Mouse (Mus musculus): ENCODE results near the gene Apol7e.
"Not testable (repeated sequence)": the region's sequence is repeated elsewhere in the genome, so short reads cannot be mapped to it uniquely, and the experiment has no call there.

Gene Apol7e

DNA sequence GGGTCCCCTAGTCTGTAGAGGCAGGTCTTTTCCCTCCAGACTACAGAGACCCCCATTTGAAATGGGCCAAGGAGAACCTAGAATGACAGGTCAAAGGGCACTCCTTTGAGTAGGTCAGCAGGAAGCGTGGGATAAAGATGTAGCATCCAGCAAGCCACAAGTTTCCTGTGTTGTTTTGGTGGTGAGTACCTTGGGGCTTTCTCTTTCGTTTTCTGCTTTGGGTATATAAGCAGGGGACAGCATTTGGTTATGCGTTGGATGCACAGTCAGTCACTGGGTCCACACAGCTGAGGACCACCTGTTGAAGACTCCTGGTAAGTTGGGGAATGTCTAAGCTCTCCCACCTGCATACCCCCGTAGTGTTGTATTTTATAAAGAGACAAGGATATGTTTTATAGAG, at the start of gene Apol7e:
Gene Apol7e, plus strand, starts transcription at position 202 of the 400 bp plus-strand sequence.
- POLR2A ChIA-PET, CTCF ChIA-PET: not testable (repeated sequence)

DNA sequence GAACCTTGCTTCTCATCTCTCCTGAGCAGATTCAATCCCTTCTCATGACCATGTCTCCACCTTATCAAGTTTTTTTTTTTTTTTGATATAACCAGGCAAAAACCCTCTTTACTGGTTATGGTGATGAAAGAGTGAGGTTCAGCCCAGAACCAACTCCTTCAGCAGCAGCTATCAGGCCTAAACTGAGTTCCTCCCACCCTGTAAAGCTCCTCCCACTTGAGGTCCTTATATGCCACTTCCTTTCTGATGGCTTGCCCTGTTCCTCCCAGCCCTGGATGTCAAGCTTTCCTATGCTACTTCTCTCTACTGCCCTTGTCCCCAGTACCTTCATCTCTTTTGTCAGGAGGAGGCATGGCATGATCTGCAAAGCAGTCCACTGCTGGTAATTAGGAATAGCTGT, 47.5 kb upstream of the Apol7e start:
- POLR2A ChIA-PET, CTCF ChIA-PET: not testable (repeated sequence)

DNA sequence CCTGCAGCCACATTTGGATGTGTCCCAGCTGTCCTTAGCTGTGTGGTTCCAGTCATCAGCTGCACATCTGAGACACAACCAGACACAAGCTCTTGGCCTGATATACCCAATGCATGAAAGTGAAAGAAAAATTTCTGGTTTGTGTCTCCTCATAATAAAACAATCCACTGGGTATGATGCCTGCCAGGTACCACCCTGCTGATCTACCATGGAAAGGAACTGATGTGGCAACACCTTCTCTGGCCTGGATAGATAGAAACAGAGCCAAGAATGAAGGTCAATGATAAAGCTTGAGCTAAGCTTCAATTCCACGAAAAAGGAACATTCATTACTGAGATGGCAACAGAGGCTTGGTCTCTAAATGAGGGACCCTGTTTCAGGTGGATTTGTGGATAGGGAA, 38.9 kb upstream of the Apol7e start:
- CTCF ChIA-PET, POLR2A ChIA-PET: not testable (repeated sequence)

DNA sequence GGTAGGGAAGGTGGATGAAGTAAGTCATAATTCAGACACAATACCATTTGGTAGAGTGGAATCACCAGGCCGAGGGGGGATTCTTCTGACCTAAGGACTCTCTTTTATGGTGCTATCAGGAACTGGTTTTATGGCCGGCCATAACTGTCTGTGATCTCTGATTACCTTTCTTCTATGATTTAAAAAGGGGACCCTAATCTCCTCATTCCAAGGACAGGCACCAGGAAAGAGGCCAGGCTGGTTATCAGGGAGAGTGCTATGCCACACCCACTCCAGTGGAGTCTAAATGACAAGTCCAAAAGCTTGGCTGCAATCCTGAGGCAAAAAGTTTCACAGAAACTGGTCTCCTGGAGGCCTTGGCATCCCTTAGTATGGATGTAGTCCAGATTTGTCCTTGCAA, 36.8 kb upstream of the Apol7e start:
- CTCF ChIA-PET, POLR2A ChIA-PET: not testable (repeated sequence)

DNA sequence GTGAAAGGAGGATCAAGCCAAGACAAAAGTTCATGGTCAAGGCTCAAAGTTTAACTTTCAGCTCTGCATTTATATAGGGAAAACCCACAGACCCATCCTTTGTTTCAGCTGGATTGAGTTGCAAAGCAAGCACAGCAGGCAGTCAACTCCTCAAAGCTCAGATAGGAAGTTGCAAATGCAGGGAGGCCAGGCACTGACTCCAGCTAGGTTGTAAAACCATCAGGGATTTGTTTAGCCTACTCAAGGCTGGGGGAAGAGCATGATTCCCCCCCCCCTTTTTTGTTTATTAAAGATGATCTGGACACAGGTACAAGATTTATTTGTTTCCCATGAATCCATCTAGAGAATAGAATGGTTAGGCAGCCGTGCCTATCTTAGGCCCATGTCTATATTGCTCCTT, 24.6 kb upstream of the Apol7e start:
- POLR2A ChIA-PET = not testable (repeated sequence)
- CTCF ChIA-PET = interaction anchor here in 1 of 4 experiments (0.9 kb wide), 1 partner anchor 338 kb away, joined by 3 read pairs; no protein-coding TSS in a partner anchor

DNA sequence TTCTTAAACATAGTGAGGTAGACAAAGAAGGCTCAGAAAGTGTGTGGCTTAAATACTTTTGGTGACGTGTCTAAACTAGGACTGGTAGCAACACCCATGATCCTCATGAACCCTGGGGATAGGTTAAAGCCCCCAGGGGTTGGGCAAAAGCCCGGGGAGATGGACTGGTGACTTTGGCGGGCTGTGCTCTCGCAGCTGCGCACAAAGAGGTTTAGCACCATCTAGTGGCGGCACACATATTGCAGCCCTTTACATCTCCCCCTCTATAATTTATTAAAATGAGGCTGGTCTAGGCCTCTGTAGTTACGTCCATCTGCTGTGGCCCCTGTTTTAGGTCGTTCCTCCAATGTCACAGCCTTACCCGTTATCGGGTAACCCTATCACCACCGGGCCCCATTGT, 14.7 kb upstream of the Apol7e start:
- POLR2A ChIA-PET, CTCF ChIA-PET: not testable (repeated sequence)

DNA sequence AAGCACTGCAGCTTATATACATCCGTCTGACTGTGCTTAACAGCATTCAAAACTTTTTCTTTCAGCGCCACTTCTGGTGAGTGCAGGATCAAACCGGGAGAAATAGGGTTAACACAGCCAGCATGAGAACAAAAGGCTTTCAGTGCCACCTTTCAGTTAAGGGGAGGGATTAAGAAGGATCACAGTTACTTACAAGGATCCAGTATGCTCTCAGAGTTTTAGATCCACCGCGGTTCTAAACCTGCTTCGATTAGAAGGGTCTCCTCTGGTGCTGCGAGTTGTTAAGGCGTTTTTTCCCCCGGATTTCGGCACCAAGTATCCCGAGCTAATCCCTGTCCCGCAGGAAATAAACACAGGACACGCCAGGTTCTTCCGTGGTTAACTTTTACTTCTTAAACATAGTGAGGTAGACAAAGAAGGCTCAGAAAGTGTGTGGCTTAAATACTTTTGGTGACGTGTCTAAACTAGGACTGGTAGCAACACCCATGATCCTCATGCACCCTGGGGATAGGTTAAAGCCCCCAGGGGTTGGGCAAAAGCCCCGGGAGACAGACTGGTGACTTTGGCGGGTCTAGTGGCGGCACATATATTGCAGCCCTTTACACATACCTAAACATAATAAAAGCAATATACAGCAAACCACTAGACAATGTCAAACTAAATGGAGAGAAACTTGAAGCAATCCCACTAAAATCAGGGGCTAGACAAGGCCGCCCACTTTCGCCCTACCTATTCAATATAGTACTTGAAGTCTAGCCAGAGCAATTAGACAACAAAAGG, 6.9 kb upstream of the Apol7e start:
- CTCF ChIA-PET = not testable (repeated sequence)
- POLR2A ChIA-PET = interaction anchor here in 1 of 4 experiments (0.6 kb wide), 1 partner anchor 160 kb away, joined by 4 read pairs; no protein-coding TSS in a partner anchor

DNA sequence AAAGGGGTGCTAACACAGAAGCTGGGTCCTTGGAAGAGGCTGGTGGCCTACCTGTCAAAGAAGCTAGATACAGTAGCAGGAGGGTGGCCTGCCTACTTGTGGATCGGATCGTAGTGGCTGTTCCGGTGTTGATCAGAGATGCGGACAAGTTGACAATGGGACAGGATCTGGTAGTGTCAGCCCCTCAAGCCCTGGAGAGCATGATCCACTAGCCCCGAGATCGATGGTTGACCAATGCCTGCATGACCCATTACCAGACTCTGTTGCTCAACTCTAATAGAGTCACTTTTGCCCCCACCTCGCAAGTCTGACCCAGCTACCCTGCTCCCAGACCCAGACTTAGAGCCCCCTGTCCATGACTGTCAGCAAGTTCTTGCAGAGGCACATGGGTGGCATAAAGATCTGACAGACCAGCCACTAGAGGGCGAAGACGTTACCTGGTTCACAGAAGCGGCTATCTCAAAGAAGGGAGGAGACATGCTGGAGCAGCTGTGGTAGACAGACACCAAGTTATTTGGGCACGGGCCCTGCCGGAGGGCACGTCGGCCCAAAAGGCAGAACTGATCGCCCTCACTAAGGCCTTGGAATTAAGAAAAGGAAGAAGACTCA, 3.9 kb upstream of the Apol7e start:
- POLR2A ChIA-PET, CTCF ChIA-PET: not testable (repeated sequence)

DNA sequence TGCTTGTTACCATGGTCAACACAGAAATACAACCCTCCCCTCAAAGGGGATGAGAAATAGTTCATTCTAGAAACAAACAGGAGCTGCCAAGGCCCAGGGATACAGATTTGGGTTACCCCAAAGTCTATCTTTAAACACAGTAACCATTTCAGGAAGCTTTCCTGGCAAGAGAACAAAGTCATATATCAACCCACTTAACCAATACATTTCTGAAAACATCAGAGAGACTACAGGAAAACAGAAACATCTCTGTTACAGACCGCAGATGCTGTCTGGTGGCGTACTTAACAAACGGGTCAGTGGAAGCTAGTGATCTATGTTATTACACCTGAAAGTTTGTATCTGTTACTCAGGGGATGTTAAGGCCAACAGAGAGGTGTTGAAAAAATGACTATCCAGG, 6.6 kb downstream of the Apol7e start:
- POLR2A ChIA-PET, CTCF ChIA-PET: not testable (repeated sequence)

DNA sequence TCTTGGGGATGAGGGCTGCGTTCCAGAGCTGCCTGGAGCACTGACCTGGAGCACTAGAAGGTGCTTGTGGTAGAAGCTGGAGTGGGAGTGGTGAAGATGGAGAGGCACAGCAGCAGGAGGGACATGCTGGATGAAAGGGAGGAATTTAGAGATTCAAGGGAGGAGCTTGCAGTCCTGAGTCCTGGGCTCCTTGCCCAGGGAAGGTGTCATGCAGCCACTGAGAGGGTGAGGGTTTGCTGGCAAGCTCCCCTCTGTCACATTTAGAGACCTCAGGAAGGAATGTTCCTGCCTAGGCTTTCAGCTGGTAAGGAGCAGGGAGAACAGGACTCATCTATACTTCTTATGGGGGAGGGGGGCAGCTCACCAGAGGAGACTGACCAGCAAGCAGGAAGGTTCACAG, 10.3 kb downstream of the Apol7e start:
- POLR2A ChIA-PET, CTCF ChIA-PET: not testable (repeated sequence)

DNA sequence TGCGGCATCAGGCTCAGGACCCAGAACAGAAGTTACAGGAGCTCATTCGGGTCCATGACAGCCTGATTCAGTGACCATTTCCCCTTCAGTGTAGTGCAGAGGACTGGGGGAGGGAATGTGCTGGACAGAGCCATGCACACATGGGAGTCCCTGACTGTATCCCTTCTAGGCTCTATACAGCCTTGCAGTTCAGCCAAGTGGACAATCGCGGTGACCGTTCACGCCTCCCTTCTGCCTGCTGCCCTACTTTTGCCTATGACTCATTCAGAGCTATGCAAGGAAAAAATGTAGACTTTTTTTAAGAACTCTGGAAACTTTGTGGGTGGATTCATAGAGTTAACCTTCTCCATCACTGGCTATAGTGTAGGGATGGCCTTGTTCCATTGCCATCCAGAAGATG, 19.6 kb downstream of the Apol7e start:
- CTCF ChIA-PET, POLR2A ChIA-PET: not testable (repeated sequence)

DNA sequence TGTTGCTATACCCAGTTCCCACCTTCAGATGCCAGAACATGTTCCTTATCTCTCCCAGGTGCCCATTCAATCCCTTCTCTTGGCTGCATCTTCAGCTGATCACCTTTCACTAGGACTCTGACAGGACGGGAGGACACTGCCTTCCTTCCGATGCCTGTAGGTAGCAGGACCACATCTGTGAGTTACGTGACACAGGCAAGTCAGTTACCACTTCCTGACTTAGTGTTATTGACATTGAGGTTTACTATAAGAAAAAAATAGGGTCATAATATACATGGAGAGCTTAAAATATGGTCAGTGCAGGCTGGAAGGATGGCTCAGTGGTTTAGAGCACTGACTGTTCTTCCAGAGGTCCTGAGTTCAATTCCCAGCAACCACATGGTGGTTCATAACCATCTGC, 22.9 kb downstream of the Apol7e start:
- POLR2A ChIA-PET, CTCF ChIA-PET: not testable (repeated sequence)

DNA sequence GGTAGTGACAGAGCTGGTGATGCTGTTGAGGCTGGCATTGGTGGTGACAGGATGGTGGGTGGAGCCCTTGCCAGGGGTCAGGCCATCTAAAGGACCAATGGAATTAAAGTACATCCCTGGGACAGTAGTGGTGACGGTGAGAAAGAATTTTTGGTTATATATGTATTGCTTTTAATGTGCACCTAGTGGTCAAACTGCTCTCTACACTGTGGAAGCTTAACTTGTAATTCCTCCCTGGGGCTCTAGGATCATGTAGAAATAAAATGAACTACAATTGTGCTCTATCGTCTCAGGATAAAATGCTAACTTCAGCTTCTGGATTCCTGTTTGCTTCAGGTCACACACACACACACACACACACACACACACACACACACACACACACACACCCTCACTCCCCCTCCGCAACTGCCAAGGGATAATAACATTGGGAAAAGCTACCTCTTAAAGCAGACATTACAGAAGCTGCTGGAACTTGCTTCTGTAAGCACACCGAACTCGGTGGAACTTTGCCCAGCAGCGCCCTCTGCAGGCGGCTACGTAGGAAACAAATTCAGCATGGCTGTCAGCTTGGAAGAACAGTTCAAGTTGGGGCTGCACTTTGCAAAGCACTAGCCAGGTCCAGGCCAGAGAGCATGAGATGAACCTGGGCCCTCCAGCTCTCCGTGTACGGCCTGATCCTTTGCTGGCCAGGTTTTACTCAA, 25.7 kb downstream of the Apol7e start:
- CTCF ChIA-PET, POLR2A ChIA-PET: not testable (repeated sequence)

DNA sequence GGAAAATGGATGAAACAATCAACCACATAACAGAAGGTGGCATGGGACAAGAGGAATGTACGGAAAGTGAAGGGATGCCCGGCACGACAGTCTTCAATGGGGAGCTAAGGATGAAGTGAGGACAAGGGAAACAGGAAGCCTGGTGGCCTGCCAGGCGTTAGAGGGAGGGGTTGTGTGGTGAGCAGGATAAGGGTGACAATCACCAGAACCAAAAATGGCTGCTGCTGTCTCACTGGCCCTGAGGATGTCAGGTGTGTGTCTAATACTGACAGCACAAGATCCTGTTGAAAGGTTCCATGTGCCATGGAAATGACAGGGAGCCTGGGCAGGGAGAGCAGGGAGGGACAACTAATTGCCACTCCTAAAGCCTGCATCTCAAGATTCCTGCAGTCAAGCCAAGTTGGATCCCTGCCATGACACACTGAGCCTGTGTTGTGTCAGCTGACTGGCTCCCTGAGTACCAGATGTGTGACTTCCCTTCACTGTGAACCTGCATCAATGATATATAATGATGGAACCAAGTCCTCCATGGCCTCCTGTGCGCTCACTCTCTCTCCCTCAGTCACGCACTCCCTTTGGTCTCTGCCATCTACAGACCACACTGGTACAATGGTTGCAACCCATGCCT, 26.9 kb downstream of the Apol7e start:
- POLR2A ChIA-PET = not testable (repeated sequence)

DNA sequence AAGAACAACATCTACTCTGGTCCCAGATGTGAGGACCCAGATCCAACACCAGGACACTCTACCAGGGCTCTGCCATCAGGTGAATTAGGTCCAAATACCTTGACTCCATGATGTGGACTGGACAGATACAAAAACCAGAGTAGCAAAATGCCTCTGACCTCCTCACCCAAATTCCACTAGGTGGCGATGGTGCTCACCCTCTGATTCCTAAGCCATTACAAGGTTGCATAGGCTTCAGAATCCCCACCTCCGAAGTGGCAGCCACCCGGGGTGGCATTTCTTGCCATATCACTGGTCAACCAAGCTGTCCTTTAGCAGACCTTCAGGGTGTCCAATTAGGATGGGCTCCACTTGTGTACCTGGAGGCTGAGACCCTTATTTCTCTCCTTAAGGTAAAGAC, 28.5 kb downstream of the Apol7e start:
- CTCF ChIA-PET, POLR2A ChIA-PET: not testable (repeated sequence)

More for the DNA sequence above, 26.9 kb downstream of the Apol7e start:
- CTCF ChIA-PET = not testable (repeated sequence)

DNA sequence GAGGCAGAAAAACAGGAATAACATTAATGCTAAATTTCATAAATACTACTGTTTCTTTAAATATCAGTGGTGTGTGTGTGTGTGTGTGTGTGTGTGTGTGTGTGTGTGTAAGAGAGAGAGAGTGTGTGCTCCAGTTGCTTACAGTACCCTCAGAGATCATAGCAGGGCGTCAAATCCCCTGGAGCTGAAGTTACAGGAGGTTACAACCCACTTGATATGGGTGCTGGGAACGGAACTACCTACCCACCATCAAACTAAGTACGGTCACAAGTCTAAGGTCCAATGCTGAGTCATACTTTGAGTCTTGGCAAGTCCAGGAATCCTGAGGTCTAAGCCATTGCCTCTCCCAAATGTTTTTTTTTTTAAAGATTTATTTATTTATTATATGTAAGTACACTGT, 29.1 kb downstream of the Apol7e start:
- CTCF ChIA-PET, POLR2A ChIA-PET: not testable (repeated sequence)

DNA sequence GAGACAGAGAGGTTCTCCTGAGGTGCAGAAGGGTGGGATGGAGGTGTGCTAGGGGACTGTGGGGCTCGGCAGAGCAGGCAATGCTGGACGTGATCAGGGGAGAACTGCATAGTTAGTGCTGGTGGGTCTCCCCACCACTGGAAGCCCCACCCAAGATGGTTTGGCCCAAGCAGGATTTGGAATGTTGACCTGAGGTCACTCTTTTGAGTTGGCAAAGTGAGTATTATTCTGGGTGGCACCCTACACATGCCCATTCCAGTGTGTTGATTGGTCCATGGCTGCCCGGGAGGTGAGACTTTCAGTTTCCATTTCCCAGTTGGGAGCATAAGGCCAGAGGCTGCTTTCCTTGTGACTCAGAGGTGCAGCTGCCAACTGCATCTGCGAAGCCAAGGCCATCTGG, 30.1 kb downstream of the Apol7e start, which contains the start of gene Apol9b:
Gene Apol9b, plus strand, starts transcription at position 301 of the 400 bp plus-strand sequence.
- POLR2A ChIA-PET = interaction anchor here in 1 of 4 experiments (0.5 kb wide), 1 partner anchor 196 kb away, joined by 3 read pairs; no protein-coding TSS in a partner anchor
- CTCF ChIA-PET = not testable (repeated sequence)

DNA sequence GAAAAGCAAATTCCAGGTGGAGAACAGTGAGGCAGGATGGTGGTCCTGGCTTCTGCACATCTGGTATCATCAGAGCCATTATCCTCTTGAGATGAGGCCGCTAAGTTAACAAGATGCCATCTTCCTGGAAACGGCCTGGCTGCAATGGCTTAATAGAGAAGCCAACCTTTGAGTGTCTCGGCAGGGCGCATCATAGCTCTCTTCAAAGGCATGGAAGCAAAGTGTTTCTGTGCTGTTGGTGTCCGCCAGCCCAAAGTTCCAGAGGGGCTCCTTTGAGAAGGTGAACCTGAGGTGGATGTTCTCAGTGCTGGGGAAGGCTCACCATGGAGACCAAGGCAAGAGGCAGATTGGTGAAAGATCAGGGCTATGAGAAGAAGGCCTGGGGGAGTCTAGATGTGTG, 32.9 kb downstream of the Apol7e start:
- ChIA-PET CTCF (no interaction called here), POLR2A (no interaction called here)

DNA sequence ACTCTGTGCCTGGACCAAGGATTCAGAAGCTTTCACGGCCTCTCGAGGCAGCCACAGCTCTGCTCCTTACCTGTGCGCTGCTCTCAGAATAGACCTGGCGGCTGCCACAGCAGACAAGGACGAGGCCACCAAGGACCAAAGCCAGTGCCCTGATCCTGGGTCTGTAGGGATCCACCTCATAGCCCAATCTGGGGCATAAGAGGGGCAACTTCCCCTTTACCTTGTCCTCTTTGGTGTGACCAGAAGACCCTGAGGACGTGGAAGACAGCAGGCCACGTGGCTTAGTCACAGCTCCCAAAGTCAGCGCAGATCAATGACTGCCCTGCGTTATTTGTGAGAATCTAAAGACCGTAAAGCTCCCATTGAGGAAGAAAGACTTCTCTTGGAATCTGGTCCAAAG, 34.2 kb downstream of the Apol7e start:
- POLR2A ChIA-PET, CTCF ChIA-PET: not testable (repeated sequence)

DNA sequence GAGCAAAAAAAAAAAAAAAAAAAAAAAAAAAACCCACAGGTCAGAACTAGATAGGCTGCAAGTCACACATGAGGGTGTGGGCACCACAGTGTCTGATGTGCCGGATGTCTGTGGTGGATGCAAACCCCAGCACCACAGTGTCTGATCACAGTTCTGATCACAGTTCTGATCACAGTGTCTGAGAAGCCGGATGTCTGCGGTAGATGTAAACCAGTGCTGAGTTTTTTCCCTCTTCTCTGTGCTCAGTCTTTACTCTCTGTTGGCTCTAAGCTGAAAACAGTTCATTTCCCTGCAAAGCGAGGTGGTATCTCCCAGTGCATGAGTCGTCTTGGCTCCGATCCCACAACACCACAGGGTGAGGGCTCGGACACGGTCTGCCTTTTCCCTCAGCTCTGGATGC, 34.7 kb downstream of the Apol7e start:
- POLR2A ChIA-PET = interaction anchor here in 1 of 4 experiments (0.6 kb wide), 1 partner anchor 187 kb away, joined by 4 read pairs; no protein-coding TSS in a partner anchor

More for the DNA sequence above, 34.7 kb downstream of the Apol7e start:
- CTCF ChIA-PET = not testable (repeated sequence)
